ENCODE assay signal across 8 mouse cellular contexts in genomic region chr13:99899670-99900556, GRCm38 (mm10). TPM values are rescaled to one million over a fixed set of nuclear protein-coding genes. Genes with fewer than 3 reads are reported as not detected.
DNase-seq lines count a peak whose midpoint lies in the region; ATAC-seq lines count a peak whose summit lies in the region.
"Had no signal": no experiment of that assay in that cellular context is flagged by ENCODE, and none has a peak within 500 bp of the region (broad histone marks: within the 10 kb centered on the region; RNA-seq: fewer than 3 reads in every experiment).

No protein-coding gene starts in this region.

- no peaks in the 10 kb centered on the region for H3K36me3 ChIP-seq in kidney, embryonic 14.5 days (ENCODE audit: control insufficient read depth, insufficient read depth, low read length)
- no peaks in the 10 kb centered on the region for H3K36me3 ChIP-seq in embryonic facial prominence, embryonic 11.5 days (replicated peaks; ENCODE audit: control insufficient read depth, insufficient read depth, low read depth, low read length)
- H3K36me3 ChIP-seq in hindbrain, embryonic 13.5 days, result no peaks in the 10 kb centered on the region

- H3K9me3 ChIP-seq in kidney, embryonic 14.5 days (ENCODE audit: control insufficient read depth, low read length), result no peaks in the 10 kb centered on the region
- no peaks in the 10 kb centered on the region for H3K9me3 ChIP-seq in embryonic facial prominence, embryonic 11.5 days (replicated peaks; ENCODE audit: control insufficient read depth, low read length)
- no peaks in the 10 kb centered on the region for H3K9me3 ChIP-seq in hindbrain, embryonic 13.5 days

- H3K4me2 ChIP-seq in kidney, embryonic 14.5 days (replicated peaks; ENCODE audit: low read depth, low read length), result peak overlapping the region; percentile 31
- peak overlapping the region; percentile 43 for H3K4me2 ChIP-seq in embryonic facial prominence, embryonic 11.5 days (ENCODE audit: low read depth, low read length)
- H3K4me2 ChIP-seq in hindbrain, embryonic 13.5 days, result peak overlapping the region; percentile 71

- DNase-seq in kidney, adult 8-10 months, result no peak
- no peak for DNase-seq in embryonic facial prominence, embryonic 11.5 days (ENCODE audit: low spot score)
- peak; percentile 37 for DNase-seq in neural tube, embryonic 10.5 days (ENCODE audit: extremely low spot score, low spot score)
- no peak for DNase-seq in urinary bladder, adult 2 months (ENCODE audit: low spot score)
- no peak for DNase-seq in lung, postnatal 14 days

- ATAC-seq in kidney, embryonic 14.5 days (ENCODE audit: low FRiP score, low TSS enrichment), result no peak
- no peak for ATAC-seq in embryonic facial prominence, embryonic 11.5 days (replicated peaks; ENCODE audit: insufficient number of reproducible peaks, low FRiP score, low TSS enrichment, low read depth)
- no peak for ATAC-seq in hindbrain, embryonic 13.5 days (ENCODE audit: low FRiP score)

- 6% methylated on average over 38 of the region's 38 CpGs for WGBS in kidney, embryonic 14.5 days
- 7% methylated on average over 38 of the region's 38 CpGs for WGBS in embryonic facial prominence, embryonic 11.5 days
- WGBS in hindbrain, embryonic 13.5 days, result 5% methylated on average over 38 of the region's 38 CpGs

- no peak overlapping the region for H3K9ac ChIP-seq in kidney, embryonic 14.5 days (ENCODE audit: low read depth, low read length)
- H3K9ac ChIP-seq in embryonic facial prominence, embryonic 11.5 days (replicated peaks; ENCODE audit: low read length), result no peak overlapping the region
- peak overlapping the region; percentile 64 for H3K9ac ChIP-seq in hindbrain, embryonic 13.5 days

- H3K27ac ChIP-seq in kidney, embryonic 14.5 days (ENCODE audit: low read depth, low read length), result no peak overlapping the region
- no peak overlapping the region for H3K27ac ChIP-seq in embryonic facial prominence, embryonic 11.5 days (replicated peaks; ENCODE audit: low read depth, low read length)
- H3K27ac ChIP-seq in hindbrain, embryonic 13.5 days, result no peak overlapping the region

- H3K4me3 ChIP-seq in kidney, embryonic 14.5 days (ENCODE audit: low read length), result peak overlapping the region; percentile 4; the same call in 1 of the 2 replicates
- no peak overlapping the region; the same call in 1 of the 2 replicates for H3K4me3 ChIP-seq in embryonic facial prominence, embryonic 11.5 days (ENCODE audit: low read depth, low read length)
- peak overlapping the region; percentile 43 for H3K4me3 ChIP-seq in hindbrain, embryonic 13.5 days

- H3K4me1 ChIP-seq in kidney, embryonic 14.5 days (ENCODE audit: control insufficient read depth, insufficient read depth, low read length), result 0 out of 2 replicates have a peak, but pooled peaks cover 4% of the 10 kb centered on the region
- no peaks in the 10 kb centered on the region for H3K4me1 ChIP-seq in embryonic facial prominence, embryonic 11.5 days (ENCODE audit: control insufficient read depth, insufficient read depth, low read length)
- H3K4me1 ChIP-seq in hindbrain, embryonic 13.5 days (replicated peaks), result peaks cover 17% of the 10 kb centered on the region

- H3K27me3 ChIP-seq in kidney, embryonic 14.5 days (ENCODE audit: control insufficient read depth, insufficient read depth, low read length), result peaks cover 37% of the 10 kb centered on the region
- peaks cover 25% of the 10 kb centered on the region for H3K27me3 ChIP-seq in embryonic facial prominence, embryonic 11.5 days (ENCODE audit: control insufficient read depth, insufficient read depth, low read length)
- peaks cover 45% of the 10 kb centered on the region for H3K27me3 ChIP-seq in hindbrain, embryonic 13.5 days

RNA-seq across cellular contexts. Expression of gene Cartpt, which starts 1.0 kb away (rescaled TPM):
- polyA plus RNA-seq in kidney, embryonic 14.5 days (2014; fragmentation: Nextera tagmentation; extraction: Ambion mirVana), result 0.27 and 0.49 TPM in 2 replicates
- polyA plus RNA-seq in embryonic facial prominence, embryonic 11.5 days (2014; fragmentation: Nextera tagmentation; extraction: Ambion mirVana), result 4.1 and 7.2 TPM in 2 replicates
- 18.8 and 24.4 TPM in 2 replicates for polyA plus RNA-seq in hindbrain, embryonic 13.5 days (2015; fragmentation: Nextera tagmentation; extraction: Ambion mirVana)
- 1.4 TPM in 2 replicates for polyA plus RNA-seq in urinary bladder, adult 2 months (2012; rRNA removed)
- polyA plus RNA-seq: limb, embryonic 11.5 days had no signal
